Comparison of ENCODE assay signal across 8 mouse cellular contexts in genomic region chr10:99441014-99441413, GRCm38 (mm10).
DNase-seq lines count a peak whose midpoint lies in the region; ATAC-seq and TF ChIP-seq lines count a peak whose summit lies in the region.

No protein-coding gene starts in this region.

- TF ChIP-seq CTCF in Patski (IDR thresholded peaks at IDR 0.05), result no peak
- TF ChIP-seq CTCF in gastrocnemius, adult 2 months (IDR thresholded peaks at IDR 0.05), result no peak

- H3K27me3 ChIP-seq in Patski, result no peaks in the 10 kb centered on the region

- ATAC-seq in Patski, result no peak

- no peak overlapping the region; the same call in 1 of the 2 replicates for H3K4me3 ChIP-seq in gastrocnemius, adult 2 months

- intact Hi-C loops in gastrocnemius, adult 2 months (cut with DNase I), result no loop called here

- CTCF ChIA-PET in Patski (lab: Charles Lee), result no interaction called here

- H3K27ac ChIP-seq in gastrocnemius, adult 2 months, result peak overlapping the region; percentile 9

- DNase-seq in left cerebral cortex, adult 18-20 months (ENCODE audit: low spot score in 2 of 2), result peak; percentile 22 to 33
- DNase-seq in left cerebral cortex, adult 8-10 months (ENCODE audit: low spot score in 2 of 2), result no peak
- DNase-seq in Patski (ENCODE audit: low read depth, low spot score), result peak; percentile 72
- peak; percentile 71 for DNase-seq in gastrocnemius, adult 2 months
- DNase-seq in kidney, adult 8-10 months, result peak; percentile 56 to 70
- peak; percentile 83 to 91 for DNase-seq in lung, adult 18-20 months
- DNase-seq in right cerebral cortex, postnatal 25 days, result peak; percentile 23
- DNase-seq in B cell, adult 2 months, result no peak

- in situ Hi-C loops in Patski (cut with MboI; ENCODE audit: low pct_unique_long_range_greater_than_20kb), result no loop called here

- POLR2A ChIA-PET in Patski (lab: Charles Lee), result no interaction called here

Comparison
In these comparisons a context has a peak if more than half of its experiments do, and no peak if none do; other contexts are left out.
1. DNase-seq: peak in left cerebral cortex, adult 18-20 months (2 of 2), Patski (single experiment), gastrocnemius, adult 2 months (single experiment), kidney, adult 8-10 months (2 of 2), lung, adult 18-20 months (2 of 2) and right cerebral cortex, postnatal 25 days (single experiment); none in left cerebral cortex, adult 8-10 months (0 of 2) and B cell, adult 2 months (0 of 2).